Mouse (Mus musculus) stomach, postnatal 0 days (tissue): ENCODE measurements at regions not wholly inside any gene's neighbourhood (a gene's known extent, or its start where the extent isn't known, plus 50 kb on each side); places are given as distances from the start of the nearest gene placed in this dataset. TPM values are rescaled to one million over a fixed set of nuclear protein-coding genes. Genes with fewer than 3 reads are reported as not detected.
A peak's percentile ranks its signal among the peaks of the same experiment; 100 is the strongest.

Experiments
- ATAC-seq: fragments of 200-750 bp; cut with Nextera tagmentation; 2 replicates; pipeline ENCODE4 v1.8.0; 2017; ENCODE audit not compliant: low FRiP score, low TSS enrichment
- DNase-seq: peaks from one replicate; pipeline ENCODE4 v3.0.0-alpha.2; 2016; ENCODE audit warnings: low spot score
- H3K27ac ChIP-seq: fragments of 300-500 bp; sonication (generic); replicated peaks from 2 replicates; pipeline ENCODE4 v1.5.1; 2014; ENCODE audit warnings: mild to moderate bottlenecking, control low read depth
- H3K27me3 ChIP-seq: fragments of 300-500 bp; sonication (generic); 2 replicates; pipeline ENCODE4 v1.6.1; 2014; ENCODE audit warnings: low read length; ENCODE audit not compliant: control insufficient read depth, insufficient read depth
- H3K36me3 ChIP-seq: fragments of 300-500 bp; sonication (generic); 2 replicates; pipeline ENCODE4 v1.6.1; 2014; ENCODE audit warnings: low read length, mixed read lengths; ENCODE audit not compliant: control insufficient read depth, insufficient read depth
- H3K4me1 ChIP-seq: fragments of 300-500 bp; sonication (generic); replicated peaks from 2 replicates; pipeline ENCODE4 v1.6.1; 2014; ENCODE audit warnings: antibody characterized with exemption; ENCODE audit not compliant: control insufficient read depth, insufficient read depth
- H3K4me2 ChIP-seq: fragments of 300-500 bp; sonication (generic); replicated peaks from 2 replicates; pipeline ENCODE4 v1.6.1; 2014; ENCODE audit warnings: low read depth, mild to moderate bottlenecking, control low read depth, moderate library complexity
- H3K4me3 ChIP-seq: fragments of 300-500 bp; sonication (generic); 2 replicates; pipeline ENCODE4 v1.5.1; 2014; ENCODE audit warnings: low read depth, low read length, control low read depth
- H3K9ac ChIP-seq: fragments of 300-500 bp; sonication (generic); 2 replicates; pipeline ENCODE4 v1.6.1; 2014; ENCODE audit warnings: mild to moderate bottlenecking, low read length, control low read depth, mixed read lengths
- H3K9me3 ChIP-seq: fragments of 300-500 bp; sonication (generic); 2 replicates; pipeline ENCODE4 v1.6.1; 2016; ENCODE audit warnings: low read length; ENCODE audit not compliant: control insufficient read depth
- CTCF ChIP-seq: IDR thresholded peaks from 2 replicates; pipeline ENCODE4 v1.5.1; 2016; ENCODE audit warnings: antibody characterized with exemption, low read depth, mild to moderate bottlenecking, moderate library complexity
- EP300 ChIP-seq: optimal IDR thresholded peaks from 2 replicates; pipeline ENCODE3; 2016; ENCODE audit warnings: antibody characterized with exemption
- WGBS: fragments of 180-500 bp; shearing (Covaris S2); extraction: QIAGEN DNeasy Blood & Tissue Kit; methylation state at CpG from one replicate; pipeline ENCODE4 v1.1.7; 2014; 5-methylcytosine and 5-hydroxymethylcytosine counted together
- microRNA-seq: library from miRNA; unstranded; fragments of <30 nt; microRNA quantifications from one replicate; pipeline ENCODE4, GENCODE M21; 2016

DNA sequence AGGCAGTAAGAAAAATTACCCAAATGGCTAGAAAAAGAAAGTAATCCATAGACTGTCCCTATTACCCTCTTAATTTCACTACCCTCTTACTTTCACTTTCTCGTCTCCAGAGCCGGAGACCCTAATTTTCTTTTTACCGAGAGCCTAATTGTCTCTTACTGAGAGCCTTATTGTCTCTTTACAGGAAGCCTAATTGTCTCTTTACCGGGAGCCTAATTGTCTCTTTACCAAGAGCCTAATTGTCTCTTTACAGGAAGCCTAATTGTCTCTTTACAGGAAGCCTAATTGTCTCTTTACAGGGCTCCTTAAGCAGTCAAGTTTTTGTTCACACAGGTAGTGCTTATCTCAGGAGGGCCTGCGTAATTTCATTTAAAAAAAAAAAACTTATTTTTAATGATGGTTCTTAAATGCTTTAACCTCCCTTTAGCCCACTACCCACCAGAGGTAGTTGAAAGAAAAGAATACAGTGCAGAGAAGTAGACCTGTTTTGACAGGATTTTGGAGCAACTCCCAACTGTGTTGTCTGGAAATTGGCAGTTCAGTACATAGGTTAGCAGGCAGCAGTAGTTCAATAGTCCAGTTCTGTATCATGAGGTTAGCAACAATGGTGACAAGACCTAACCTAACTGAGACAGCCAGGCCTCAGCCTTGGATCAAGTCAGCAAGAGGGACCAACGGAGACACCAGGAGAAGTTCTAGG, 724.2 kb downstream of the Rpia start:
- H3K36me3 ChIP-seq, result no peaks in the 10 kb centered on the region
- no peak overlapping the region for H3K9ac ChIP-seq
- 88% methylated on average over 6 of the region's 6 CpGs for WGBS
- TF ChIP-seq EP300 (no peak), CTCF (no peak)
- no peak for DNase-seq
- H3K9me3 ChIP-seq, result no peaks in the 10 kb centered on the region
- no peak overlapping the region for H3K4me3 ChIP-seq
- no peak for ATAC-seq
- no peak overlapping the region for H3K27ac ChIP-seq
- H3K4me2 ChIP-seq, result no peak overlapping the region
- H3K27me3 ChIP-seq, result no peaks in the 10 kb centered on the region
- H3K4me1 ChIP-seq, result no peaks in the 10 kb centered on the region

- TF ChIP-seq CTCF, result 0 out of 2 replicates have a peak, but pooled peaks have one; percentile 8
- TF ChIP-seq EP300, result no peak
- 81% methylated on average over 1 of the region's 1 CpGs for WGBS
- DNase-seq, result no peak
Observed at GRCm38 (mm10) chr6:70059028-70059427, 733.0 kb downstream of the Rpia start.

DNA sequence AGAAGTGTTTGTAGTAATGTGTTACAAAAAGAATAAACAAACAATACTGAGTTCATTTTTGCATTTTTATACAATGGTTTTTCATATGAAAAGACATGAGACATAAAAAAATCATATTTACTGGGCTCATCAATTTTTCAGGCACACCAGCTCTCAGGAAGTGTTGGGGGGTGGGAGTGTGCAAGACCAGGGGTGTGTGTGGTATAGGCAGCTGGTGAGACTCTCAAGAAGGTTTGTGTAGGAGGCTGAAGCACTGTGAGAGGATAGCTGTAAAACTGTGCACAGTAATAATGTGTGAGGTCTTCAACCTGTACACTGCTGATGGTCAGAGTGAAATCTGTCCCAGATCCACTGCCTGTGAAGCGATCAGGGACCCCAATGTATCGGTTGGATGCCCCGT, 733.7 kb downstream of the Rpia start:
- H3K4me3 ChIP-seq, result no peak overlapping the region
- no peak for DNase-seq
- 83% methylated on average over 3 of the region's 3 CpGs for WGBS
- no peak overlapping the region for H3K4me2 ChIP-seq
- H3K9me3 ChIP-seq, result no peaks in the 10 kb centered on the region
- no peak for ATAC-seq
- H3K36me3 ChIP-seq, result no peaks in the 10 kb centered on the region
- H3K4me1 ChIP-seq, result no peaks in the 10 kb centered on the region
- TF ChIP-seq EP300 (no peak), CTCF (no peak)
- H3K9ac ChIP-seq, result no peak overlapping the region
- H3K27ac ChIP-seq, result no peak overlapping the region
- H3K27me3 ChIP-seq, result no peaks in the 10 kb centered on the region

More at GRCm38 (mm10) chr6:70059028-70059427, 733.0 kb downstream of the Rpia start:
- Histone ChIP-seq H3K36me3 (no peaks in the 10 kb centered on the region), H3K27me3 (no peaks in the 10 kb centered on the region), H3K27ac (no peak overlapping the region), H3K4me3 (no peak overlapping the region), H3K9me3 (no peaks in the 10 kb centered on the region), H3K9ac (no peak overlapping the region), H3K4me2 (no peak overlapping the region), H3K4me1 (no peaks in the 10 kb centered on the region)
- ATAC-seq, result no peak

GRCm38 (mm10) chr6:70040894-70041293, 751.1 kb downstream of the Rpia start:
- Histone ChIP-seq H3K4me3 (no peak overlapping the region), H3K4me2 (no peak overlapping the region), H3K27ac (no peak overlapping the region), H3K9ac (no peak overlapping the region), H3K36me3 (no peaks in the 10 kb centered on the region), H3K27me3 (no peaks in the 10 kb centered on the region), H3K4me1 (no peaks in the 10 kb centered on the region), H3K9me3 (no peaks in the 10 kb centered on the region)
- WGBS, result 50% methylated on average over 2 of the region's 2 CpGs
- ATAC-seq (no peak), DNase-seq (no peak)
- TF ChIP-seq EP300 (no peak), CTCF (no peak)

- Histone ChIP-seq H3K27ac (no peak overlapping the region), H3K4me2 (no peak overlapping the region), H3K27me3 (no peaks in the 10 kb centered on the region), H3K4me3 (no peak overlapping the region), H3K4me1 (no peaks in the 10 kb centered on the region), H3K9ac (no peak overlapping the region), H3K9me3 (no peaks in the 10 kb centered on the region), H3K36me3 (no peaks in the 10 kb centered on the region)
- WGBS, result 87% methylated on average over 1 of the region's 1 CpGs
- ATAC-seq (no peak), DNase-seq (no peak)
- TF ChIP-seq CTCF (0 out of 2 replicates have a peak, but pooled peaks have one; percentile 11), EP300 (no peak)
Observed at GRCm38 (mm10) chr6:70033674-70034073, 758.4 kb downstream of the Rpia start.

- H3K9me3 ChIP-seq, result no peaks in the 10 kb centered on the region
- TF ChIP-seq CTCF (no peak), EP300 (no peak)
- DNase-seq, result no peak
- H3K4me2 ChIP-seq, result no peak overlapping the region
- H3K27ac ChIP-seq, result no peak overlapping the region
- no peak overlapping the region for H3K4me3 ChIP-seq
- H3K4me1 ChIP-seq, result no peaks in the 10 kb centered on the region
- no peak for ATAC-seq
- no peak overlapping the region for H3K9ac ChIP-seq
- no peaks in the 10 kb centered on the region for H3K36me3 ChIP-seq
- no peaks in the 10 kb centered on the region for H3K27me3 ChIP-seq
Observed at GRCm38 (mm10) chr6:70011555-70011954, 780.5 kb downstream of the Rpia start.

Small RNA genes in the stretch of these regions (microRNA-seq; reads per million reads assigned to microRNA genes)
- gene Gm23694 (not detected), gene Gm24096 (not detected)
